Mouse (Mus musculus): Measurements from ENCODE around the gene Smdt1.

DNA sequence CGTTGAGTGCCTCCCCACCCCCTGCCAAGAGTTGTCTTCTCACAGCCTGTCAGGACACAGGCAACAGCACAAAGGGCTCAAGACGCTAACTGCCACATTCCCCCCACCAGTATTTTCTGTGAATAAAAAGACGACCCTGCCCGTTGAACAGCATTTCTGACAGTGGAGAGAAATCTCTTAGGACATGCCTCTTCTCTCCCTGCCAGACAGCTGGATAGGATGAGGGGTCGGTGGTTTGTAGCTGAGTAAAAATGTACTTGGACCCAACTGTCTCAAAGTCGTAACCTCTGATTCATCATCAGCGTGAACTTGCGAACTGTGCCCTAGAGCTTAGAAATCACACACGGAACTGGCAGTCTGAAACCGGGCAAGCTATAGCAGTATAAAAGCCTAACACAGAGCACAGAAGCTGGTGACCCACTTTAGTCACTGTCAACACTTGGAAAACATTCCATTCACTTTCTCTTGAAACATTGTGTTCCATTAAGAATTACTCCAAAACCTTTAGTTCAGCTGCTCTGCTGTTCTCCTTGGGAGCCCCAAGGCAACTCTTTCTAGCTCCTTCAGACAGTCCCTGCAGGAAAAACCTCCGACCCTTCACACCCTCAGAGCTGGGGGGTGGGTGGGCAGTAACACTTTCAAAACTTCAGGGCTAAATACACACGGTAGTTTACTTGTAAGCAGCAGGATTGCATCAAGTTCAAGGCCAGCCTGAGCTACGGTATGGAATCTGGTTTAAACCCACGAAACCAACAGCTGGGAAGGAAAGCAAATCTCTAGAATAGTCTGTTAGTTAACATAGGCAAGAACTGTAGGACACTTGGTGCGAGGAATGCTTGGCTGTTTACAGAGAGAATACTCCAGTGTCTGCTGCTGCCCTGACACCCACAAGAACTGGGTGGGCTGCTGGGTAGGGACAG lies 39.8 kb downstream of the Smdt1 start:
- no peak for TF ChIP-seq CTCF (IDR thresholded peaks at IDR 0.05; ENCODE audit: borderline replicate concordance, control insufficient read depth, extremely low read depth, insufficient read depth, low read length, poor library complexity)
- no peak for TF ChIP-seq POLR2A (IDR thresholded peaks at IDR 0.05; ENCODE audit: control insufficient read depth, extremely low read depth, insufficient read depth, low read length, poor library complexity)

All from thymus, adult 2 months (tissue).